Mouse (Mus musculus): Measurements from ENCODE around the gene Zfp988.
"Not testable (repeated sequence)": the region's sequence is repeated elsewhere in the genome, so short reads cannot be mapped to it uniquely, and the experiment has no call there.

- not testable (repeated sequence) for TF ChIP-seq EP300, CTCF (IDR thresholded peaks at IDR 0.05)
Observed at GRCm38 (mm10) chr4:147280406-147280805, 25.1 kb upstream of the Zfp988 start.
